Mouse (Mus musculus): ENCODE measurements around the gene Tefm.
A peak's percentile ranks its signal among the peaks of the same experiment; 100 is the strongest.
"Not testable (repeated sequence)": the region's sequence is repeated elsewhere in the genome, so short reads cannot be mapped to it uniquely, and the experiment has no call there.

The Tefm gene

DNA sequence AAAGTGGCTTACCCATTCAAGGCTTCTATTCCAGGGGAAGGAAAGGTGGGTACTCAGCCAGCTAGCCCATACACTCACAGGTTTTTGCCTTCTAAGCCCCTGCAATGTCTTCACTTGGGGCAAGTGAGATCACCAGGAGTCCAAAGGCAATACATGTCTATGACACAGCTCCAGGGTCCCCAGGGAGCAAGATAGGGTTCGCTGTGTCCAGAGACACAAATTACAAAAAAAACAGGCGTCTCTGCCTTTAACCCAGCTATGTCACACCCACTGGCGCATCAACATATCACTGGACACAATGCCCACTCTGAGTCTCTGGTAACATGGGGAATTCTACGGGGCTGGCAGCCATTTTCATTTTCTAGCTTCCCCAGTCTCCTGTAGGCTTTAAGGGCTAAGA, 14.0 kb upstream of the Tefm start:
- no peak for DNase-seq

DNA sequence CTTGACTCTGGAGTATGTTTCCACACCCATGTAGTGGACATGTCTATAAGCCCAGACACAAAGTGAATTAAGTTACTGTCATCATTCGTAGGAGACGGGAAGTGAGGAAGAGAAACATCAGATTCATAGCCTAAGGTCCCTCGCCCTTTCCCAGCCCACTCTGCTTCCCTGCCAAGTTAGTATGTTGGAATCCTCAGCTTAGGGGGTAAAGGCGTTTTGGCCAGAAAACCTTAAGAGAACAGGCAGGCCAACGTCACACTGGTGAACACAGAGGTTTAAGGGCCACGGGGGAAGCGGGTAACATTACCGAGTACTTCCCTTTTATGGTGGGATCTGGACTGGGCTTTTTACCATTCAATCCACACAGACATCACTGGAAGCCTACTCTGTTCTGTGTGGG, 13.6 kb upstream of the Tefm start:
- DNase-seq = no peak

DNA sequence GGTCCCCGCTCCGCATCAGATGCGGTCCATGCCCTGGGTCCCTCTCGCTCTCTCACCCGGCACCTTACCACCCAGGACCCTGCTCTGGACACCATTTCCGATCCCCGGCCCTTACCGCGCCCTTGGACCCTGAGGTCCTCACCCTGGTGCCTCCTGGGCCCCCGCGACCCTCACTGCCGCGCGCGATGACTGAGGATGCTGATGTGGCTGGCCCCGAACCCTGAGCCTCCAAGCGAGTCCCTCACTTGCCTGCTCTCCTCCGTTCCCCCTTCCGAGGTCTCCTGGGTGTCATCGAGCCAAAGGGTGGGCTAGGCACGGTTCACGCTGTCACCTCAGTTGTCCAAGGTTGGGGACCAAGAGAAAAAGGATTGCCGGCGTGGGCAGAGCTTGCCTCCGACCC, 12.5 kb upstream of the Tefm start:
- DNase-seq = no peak

DNA sequence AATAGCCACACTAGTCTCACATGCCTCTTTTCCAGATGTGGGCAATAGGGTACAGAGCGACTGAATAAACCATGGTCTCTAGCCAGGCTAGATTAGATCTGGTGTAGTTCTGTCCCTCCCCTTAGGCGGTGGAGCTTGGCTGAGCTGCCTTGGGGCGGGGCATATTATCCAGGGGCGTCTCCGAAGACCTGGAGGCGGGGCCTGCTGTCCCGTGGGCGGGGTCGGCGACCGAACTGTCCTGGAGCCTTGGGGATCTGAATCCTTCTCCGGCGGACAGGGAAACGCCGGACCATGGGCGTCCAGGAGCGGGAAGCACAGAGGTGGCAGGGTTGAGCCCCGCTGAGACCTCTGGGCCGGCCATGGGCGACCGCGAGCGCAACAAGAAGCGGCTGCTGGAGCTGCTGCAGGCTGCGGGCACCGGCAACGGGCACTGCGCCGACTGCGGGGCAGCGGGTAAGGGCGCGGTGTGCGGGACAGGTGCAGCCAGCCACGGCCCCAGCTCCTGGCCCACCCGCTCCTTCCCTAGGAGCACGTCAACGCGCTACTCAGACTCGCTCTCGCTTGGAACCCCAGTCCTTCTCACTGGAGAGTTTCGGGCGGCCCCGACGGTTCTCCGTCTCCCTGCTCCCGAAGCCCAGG, 12.0 kb upstream of the Tefm start, which contains the start of gene Adap2:
Adap2 (plus strand) TSS at position 249 of the 639 bp plus-strand sequence.
- peak; percentile 96 for DNase-seq

DNA sequence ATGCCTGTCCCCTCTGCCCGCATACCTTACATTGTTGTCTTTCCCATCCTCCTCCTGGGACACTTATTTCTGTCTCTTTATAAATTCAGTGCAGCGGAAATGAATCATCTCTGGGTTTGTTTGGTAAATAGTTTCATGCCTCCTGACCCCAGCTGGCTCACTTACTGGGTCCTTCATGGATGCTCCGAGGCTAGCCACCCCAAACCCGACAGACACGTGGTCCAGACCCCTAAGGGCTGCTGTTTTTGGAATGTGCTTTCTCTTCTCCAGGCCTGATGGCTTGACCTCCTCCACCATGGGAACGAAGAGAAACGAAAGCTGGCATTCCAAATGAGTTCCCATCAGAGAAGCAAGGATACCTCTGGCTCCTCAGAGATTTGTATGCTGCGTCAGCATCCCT, 10.4 kb upstream of the Tefm start:
- peak; percentile 49 for DNase-seq

DNA sequence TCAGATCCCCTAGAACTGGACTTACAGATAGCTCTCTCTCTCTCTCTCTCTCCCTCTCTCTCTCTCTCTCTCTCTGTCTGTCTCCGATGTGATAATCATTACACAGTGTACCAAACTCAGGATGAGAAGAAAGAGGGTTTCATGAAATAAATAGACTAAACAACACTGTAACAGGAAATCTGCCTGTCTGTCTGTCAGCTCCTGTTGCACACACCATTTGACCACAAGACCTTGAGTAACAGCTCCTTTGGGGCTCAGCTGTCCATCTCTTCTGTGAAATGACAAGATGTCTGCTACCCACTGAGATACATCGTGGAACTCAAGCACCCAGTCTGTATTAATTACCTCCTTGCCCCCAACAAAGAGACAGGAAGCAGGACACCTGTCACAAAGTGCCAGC, 9.6 kb upstream of the Tefm start:
- no peak for DNase-seq

DNA sequence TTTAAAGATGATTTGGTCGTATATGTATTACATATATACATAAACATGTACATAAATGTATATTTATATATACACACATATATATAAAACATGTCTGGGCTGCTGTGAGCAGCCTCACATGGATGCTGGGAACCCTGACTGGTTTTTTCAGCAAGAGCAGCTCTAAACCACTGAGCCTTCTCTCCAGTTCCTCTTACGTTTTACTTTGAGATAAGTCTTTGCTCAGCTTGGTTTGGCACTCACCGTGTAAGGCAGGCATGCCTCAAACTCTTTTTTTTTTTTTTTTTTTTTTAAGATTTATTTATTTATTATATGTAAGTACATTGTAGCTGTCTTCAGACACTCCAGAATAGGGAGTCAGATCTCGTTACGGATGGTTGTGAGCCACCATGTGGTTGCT, 8.6 kb upstream of the Tefm start:
- DNase-seq = no peak

DNA sequence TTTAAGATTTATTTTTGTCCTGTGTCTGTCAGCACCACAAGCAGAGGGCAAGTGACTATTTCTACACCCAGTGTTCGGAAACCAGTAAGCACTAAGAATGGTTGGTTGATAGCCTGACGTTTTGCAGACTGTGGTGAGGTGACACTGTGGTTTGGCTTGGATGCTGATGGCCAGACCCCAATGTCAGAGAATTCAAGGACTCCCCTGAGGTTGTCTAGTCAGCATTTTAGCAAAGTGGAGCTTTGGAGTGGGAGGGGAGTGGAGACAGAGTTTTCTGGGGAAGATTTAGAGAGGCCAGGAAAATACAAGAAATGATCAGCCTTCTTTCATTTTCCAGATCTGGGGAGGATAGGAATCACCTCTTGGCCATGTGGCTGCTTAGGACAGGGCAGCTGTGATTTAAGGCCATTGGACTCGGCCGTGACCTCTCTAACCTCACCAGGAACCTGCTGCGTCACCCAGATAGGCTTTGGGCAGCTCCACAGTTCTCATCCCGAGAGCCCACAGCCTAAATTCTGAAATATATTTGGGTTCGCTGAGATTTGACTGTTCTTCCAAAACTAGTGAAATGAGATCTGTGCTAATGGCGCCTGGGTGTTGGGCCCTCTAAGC, 7.5 kb upstream of the Tefm start:
- peak; percentile 43 for DNase-seq

DNA sequence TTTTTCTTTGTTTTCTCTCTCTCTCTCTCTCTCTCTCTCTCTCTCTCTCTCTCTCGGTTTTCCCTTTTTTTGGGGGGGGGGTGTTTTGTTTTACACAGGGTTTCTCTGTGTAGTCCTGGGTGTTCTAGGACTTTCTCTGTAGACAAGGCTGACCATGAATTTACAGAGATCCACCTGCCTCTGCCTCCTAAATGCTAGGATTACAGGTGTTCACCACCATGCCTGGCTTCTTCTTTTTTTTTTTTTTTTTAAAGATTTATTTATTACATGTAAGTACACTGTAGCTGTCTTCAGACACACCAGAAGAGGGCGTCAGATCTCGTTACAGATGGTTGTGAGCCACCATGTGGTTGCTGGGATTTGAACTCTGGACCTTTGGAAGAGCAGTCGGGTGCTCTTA, 7.0 kb upstream of the Tefm start:
- DNase-seq = not testable (repeated sequence)

DNA sequence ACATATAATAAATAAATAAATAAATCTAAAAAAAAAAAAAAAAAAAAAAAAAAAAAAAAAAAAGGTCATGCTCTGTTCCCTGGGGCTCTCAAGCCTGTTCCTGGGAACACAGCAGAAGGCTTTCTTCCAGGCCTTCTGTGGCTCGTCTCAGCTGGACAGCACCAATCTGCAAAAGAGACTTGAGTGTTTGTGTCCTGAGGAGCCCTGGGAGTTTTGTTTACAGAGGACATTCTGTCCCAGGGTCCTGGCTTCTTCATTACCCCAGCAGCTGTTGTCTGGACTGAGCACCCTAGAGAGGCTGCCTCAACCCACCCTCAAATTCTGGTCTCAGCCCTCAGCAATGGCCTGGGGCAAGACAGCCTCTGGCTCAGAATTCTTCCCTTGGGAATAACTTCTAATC, 6.3 kb upstream of the Tefm start:
- DNase-seq = peak; percentile 70

DNA sequence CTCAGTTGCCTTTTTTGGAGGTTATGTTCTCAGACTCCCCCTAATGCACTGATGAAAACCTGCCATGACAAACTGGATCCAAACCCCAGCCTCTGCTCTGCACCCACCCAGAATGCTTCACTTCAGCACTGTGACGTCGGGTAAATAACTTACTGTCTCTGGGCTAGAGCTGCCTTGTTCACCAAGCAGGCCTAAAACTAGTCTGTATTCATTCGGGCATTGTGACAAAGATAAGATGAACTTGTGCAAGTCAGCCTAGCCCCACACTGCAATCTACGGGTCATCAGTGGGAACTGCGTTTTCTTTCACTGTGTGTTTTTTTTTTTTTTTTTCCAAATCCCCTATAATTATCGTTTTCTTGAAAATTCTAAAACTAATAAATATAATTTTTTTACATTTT, 5.8 kb upstream of the Tefm start:
- no peak for DNase-seq

DNA sequence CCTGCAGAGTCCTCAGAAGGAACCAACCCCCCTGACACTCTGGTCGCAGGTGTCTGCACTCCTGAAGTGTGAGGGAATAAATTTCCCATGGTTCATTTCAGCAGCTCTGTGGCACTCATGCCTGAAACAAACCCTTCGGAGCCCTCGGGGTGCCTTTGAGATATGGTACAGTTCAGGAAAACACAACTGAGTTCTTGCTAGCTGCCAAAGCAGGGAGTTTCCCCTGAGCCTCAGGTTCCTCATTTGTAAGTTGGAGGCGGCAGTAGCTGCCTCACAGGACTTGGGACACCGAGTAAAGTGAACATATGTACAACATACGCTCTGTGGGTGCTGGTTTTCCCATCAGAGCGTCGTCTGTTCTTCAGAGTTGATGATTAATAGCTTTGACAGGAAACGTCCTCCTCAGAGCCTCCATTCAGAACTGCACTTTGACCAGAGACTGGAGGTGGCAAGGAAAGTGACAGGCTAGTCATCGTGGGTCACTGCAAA, 3.9 kb upstream of the Tefm start:
- DNase-seq = no peak

DNA sequence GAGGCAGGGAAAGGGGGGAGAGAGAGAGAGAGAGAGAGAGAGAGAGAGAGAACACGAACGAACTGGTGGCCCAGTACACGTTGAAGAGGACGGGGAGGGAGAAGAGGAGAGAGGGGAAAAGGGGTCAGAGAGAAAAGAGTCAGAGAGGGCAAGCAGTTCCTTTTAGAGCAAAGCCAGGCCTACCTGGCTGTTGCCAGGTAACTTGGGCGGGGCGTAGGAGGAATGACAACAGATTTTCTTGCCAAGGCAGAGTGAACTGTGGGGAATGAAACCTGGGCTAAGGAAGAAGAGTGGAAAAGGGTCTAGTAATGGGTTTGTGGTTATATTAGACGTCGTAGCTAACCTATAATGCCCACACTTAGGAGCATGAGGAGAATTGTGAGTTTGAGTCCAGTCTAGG, 897 bp upstream of the Tefm start:
- no peak for DNase-seq

DNA sequence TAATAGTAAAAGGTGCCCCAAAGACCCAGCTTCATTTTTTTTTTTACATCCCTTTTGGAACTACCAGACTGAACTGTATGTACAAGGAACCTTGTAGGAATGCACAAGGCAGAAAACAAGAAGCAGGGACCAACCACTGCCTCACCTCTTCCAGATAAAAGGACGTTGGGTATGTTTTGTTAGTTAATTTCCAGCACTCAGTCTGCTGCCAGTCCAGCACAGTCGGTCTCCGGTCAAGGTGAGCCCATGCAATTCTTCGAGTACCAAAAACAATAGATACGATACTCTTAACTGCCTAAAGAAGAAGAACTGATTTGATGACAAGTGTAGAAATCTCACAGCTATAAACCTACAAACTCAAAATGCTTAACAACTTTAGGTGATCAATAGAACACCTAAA, 4.2 kb downstream of the Tefm start:
- no peak for DNase-seq

DNA sequence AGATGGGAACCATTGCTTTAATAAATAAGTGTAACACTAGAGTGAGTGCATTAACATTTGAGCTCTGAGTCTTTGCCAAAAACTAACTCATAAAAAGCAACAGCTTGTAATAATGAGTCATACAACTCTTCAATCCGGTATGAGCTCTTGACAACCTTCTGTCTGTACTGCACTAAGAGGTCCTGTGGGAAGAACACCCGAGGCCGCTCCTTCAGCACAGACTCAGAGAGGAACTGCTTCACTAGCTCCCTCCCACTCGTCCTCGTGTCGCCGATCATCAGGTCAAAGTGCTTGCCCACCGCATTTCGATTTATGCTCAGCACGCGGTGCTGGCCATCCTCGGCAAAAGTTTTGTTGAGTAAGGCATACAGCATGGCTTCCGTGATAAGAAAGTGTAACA, 5.2 kb downstream of the Tefm start:
- no peak for DNase-seq

DNA sequence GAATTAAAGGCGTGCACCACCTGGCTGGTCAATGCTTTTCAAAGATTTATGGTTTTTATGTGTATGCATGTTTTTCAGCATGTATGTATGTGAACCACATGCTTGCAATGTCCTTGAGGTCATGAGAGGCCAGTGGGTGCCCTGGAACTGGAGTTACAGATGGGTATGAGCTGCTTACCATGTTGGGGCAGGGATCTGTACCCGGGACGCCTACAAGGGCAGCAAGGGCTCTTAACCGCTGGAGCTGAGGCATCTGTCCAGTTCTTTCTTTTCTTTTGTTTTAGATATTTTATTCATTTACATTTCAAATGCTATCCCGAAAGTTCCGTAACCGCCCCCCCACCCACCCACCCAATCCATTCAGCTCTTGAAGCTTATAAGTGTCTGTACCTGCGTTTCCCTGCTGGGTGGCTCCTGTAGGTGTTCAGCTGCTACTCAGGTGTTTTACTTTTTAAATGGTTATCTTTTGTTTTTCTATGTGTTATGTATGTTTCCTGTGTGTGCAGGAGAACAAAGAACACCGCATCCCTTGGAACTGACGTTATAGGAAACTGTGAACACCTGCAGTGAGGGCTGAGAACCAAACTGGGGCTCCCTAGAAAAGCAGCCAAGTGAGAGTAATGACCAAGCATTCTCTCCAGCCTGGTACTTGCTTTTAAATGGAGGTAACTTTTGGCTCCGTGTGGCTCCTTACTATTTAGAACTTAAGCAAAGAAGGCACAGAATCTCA, 5.9 kb downstream of the Tefm start:
- no peak for DNase-seq

DNA sequence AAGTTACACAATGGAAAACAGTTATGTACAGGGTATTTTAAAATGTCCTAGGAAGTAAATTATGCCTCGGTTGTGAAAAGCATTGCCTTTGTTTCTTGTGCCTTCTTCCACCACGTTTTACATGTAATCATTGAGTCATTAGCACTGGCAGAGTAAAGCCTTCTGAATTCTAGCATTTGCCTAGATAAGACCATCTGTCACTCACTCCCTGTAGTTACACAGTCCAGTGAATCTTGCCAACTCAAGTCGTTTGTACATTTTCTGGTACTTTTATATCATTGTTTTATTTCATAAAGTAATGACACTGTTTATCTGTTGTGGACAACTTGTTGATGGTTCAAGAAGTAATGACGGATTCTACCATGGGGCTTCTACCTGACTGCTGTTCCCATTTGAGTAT, 7.2 kb downstream of the Tefm start:
- no peak for DNase-seq

DNA sequence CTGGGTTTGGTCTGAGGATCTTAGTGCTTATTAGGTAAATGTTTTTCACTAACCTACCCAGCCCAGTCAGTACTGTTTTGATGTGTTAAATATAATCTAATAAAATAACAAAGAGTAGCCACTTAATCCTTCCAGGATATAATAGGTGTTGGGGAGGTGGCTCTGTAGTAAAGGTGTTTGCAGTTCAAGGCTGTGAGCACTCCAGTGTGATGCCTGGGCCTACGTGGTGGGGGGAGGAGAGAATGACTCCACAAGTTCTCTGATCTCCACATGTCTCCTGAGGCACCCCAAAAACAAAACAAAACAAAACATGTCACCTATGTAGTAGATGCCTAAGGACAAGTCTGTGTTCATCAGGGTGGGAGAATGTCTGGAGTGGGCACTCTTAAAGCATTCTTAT, 9.9 kb downstream of the Tefm start:
- DNase-seq = no peak

DNA sequence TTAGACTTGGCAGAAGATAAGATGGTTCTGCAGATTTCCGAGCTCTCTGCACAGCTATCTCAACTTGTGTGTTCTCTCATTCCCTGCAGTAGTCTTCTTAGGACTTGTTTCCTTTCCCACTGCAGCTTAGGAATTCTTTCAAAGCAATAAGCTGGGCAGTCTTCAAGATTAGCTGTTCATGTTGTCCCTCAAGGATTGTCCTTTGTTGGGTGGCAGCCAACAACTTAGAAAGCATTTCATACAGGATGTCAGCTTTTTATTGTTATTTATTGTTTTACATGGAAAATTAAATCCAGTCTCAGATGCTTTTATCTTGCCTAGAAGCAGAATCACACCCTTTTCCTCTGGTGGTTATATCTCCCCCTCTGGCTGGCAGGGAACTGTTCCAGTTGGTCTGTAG, 25.6 kb downstream of the Tefm start:
- DNase-seq = peak; percentile 64

DNA sequence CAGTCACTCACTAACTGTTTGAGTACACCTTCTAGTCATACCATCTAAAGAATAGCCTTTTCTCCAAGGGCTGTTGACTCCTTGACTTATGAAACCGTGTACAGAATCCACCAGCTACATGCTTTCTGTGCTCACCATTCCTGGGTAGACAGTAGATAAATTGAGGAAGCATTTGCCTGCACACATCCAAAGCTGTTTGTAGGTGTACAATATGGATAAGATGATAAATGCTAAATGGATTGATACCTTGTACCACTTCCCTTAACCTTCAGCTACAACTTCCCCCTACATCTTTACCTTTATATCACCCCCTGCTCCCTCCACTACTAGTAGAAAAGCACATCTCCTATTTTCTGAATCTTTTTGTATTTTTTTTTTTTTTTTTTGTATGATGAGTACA, 37.6 kb downstream of the Tefm start:
- DNase-seq = no peak

DNA sequence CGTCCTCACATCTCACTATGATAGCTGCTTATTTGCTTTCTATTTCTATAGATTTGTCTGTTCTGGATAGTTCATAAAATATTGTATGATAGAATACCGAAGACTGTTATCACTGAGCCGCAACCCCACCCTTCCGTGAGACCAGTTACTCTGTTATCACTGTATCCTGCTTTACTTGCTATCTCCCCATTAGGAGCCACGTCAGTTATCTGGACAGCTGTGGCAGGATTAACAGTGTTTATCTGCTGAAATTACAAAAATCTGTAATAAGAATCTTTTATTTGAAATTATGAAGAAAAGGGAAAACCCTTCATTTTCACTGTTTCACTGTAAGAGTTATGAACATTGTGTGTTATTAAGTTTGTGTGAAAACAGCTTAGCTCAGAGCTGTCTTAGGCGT, 40.7 kb downstream of the Tefm start:
- DNase-seq = no peak

DNA sequence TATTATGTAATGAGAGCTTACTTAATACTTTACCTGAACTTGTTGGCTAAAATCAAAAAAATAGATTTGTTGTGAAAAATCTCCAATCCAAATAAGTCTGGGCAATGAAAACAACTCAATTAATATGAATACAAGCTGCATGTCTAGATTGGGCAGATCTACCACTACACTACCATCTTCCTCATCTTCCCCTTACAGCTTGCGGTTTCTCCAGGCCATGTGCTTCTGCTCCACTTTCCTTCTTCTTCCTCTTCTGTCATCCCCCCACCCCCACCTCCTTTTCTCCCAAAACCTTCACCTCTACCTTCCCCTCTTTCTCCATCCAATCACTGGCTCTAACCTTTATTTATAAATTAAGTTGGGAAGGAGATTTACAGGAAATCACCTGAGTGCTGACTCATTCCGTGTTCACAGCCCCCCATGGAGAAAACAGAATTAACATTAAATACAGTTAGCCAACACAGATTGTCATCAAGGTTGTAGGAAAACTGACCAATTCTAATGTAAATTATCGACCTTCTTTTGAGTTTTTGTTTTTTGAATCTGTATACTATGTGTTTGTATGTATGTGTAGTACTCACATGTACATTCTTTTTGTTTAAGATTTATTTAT, 43.4 kb downstream of the Tefm start:
- no peak for DNase-seq

DNA sequence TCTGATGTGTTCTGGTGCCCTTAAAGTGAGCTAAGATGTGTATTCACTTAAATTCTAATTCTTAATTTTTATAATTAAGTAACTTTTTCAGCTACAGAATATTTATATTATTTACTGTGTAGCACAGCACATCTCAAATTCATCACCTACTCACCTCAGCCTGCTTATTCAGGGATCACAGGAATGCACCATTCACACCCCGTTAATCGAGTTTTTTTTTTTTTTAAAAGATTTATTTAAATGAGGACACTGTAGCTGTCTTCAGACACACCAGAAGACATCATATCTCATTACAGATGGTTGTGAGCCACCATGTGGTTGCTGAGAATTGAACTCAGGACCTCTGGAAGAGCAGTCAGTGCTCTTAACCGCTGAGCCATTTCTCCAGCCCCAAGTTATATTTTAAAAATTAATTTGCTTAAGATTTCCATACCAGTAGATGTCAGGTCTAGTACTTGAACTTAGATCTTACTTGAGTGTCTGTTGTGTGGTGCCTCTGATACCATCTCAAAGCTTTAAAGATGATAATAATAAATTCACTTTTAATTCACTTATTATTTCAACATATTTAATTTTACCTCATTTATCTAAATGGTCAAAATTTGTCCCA, 51.3 kb downstream of the Tefm start:
- no peak for DNase-seq

Data from kidney, postnatal 10 days (tissue).